Mouse (Mus musculus) spleen, postnatal 10 days (tissue): ENCODE measurements around the gene March1.

ENCODE experiments used
- DNase-seq, 2 experiments: peaks; one replicate each; pipeline ENCODE4 v3.0.0; 2021 to 2022; ENCODE audit warnings: low spot score in 2 of 2

The March1 gene

GRCm38 (mm10) chr8:66520576-66520975 lies 902.9 kb downstream of the March1 start:
- no peak for DNase-seq
